Mouse (Mus musculus) lung, postnatal 0 days (tissue): ENCODE measurements at regions not wholly inside any gene's neighbourhood (a gene's known extent, or its start where the extent isn't known, plus 50 kb on each side); places are given as distances from the start of the nearest gene placed in this dataset.

ENCODE experiments used
- CTCF ChIP-seq: IDR thresholded peaks from 2 replicates; pipeline ENCODE4 v1.5.1; 2016; ENCODE audit warnings: antibody characterized with exemption, mild to moderate bottlenecking
- EP300 ChIP-seq: IDR thresholded peaks from 2 replicates; pipeline ENCODE4 v1.6.1; 2016; ENCODE audit warnings: antibody characterized with exemption, mild to moderate bottlenecking, control low read depth

- no peak for TF ChIP-seq CTCF
- TF ChIP-seq EP300 = no peak
These were observed 83.1 kb upstream of the Otogl start for GRCm38 (mm10) chr10:107994836-107995585.
